Mouse (Mus musculus): ENCODE data around the gene Pde6h.
"Not testable (repeated sequence)": the region's sequence is repeated elsewhere in the genome, so short reads cannot be mapped to it uniquely, and the experiment has no call there.

Pde6h gene

DNA sequence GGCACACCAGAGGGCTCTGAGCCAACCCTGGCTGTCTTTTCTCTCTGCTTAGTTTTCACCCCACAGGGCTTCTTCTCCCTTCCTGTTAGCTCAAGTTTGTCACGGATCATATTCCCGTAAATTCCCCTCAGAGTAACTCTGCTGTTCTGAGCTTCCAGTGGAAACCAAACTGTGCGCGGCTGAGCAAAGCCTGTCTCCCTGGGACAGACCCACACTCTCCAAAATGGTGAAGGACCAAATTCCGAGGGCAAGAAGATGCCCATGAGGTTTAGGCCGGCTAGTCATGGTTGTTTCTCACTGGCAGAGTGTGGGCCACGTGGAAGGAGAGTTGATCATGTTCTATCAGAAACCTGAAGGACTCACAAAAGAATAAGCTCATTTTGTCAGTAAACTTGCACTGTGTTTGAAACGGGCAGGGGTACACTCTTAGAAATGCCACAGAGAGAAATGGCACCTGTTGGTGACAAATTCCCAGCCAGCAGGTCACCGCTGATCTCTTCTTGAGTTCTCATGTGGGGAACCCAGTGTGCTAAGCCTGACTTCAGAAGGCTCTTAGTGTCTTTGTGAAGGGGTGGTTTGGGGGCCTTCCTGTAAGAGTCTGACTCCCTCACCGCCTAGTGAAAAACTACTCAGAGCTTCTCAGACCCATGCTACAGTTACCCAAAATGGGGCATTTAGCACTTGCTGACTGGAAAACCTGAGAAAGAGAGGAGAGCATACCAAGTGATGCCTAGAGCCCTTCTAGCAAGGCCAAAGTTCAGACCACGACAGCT is 16.7 kb downstream of the Pde6h start:
- DNase-seq (ENCODE audit: low spot score) = no peak

DNA sequence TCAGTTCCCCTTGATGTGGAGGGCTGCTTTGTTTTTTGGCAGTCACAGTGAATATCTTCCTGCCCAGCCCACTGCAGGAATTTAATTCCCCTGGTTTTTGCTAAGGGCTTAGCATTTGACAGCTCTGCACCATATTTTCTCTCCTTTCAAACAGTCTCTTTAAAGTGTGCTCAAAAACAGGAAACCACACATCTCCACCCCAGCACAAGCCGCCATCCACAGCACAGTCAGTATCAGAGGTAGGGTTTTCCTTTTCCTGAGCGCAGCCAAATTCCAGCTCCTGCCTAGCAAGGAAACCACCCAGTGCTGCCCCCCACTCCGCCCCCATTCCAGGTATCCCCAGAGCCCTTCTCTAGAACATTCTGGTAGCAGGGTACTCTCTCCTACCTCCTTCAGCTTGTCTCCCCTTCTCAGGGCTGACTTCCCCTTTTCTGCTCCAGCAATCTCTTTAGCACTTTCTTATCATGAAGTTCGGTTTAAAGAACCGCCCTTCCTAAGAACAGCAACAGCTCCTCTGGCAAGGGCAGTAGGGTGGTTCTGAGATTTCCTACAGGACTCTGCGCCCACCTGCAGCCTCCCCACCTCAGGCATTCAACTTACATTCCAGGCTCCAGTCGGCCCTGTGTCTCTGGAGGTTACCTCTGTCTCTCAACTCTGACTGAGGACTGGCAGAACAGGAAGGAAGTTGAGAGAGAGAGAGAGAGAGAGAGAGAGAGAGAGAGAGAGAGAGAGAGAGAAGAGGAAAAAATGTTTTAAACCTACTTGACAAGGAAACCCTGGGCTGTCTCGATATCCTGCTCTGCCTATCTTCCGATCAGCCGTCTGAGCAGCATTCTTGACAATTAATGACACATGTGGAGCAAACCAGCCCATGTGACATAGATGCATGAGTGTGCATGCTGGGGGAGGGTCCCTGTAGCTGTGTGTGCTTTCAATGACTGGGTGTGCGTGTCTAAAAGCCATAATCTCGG is 17.7 kb downstream of the Pde6h start, which contains the start of gene Arhgdib:
Arhgdib (minus strand) TSS at position 849 of the 971 bp plus-strand sequence.
- DNase-seq (ENCODE audit: low spot score) = no peak

DNA sequence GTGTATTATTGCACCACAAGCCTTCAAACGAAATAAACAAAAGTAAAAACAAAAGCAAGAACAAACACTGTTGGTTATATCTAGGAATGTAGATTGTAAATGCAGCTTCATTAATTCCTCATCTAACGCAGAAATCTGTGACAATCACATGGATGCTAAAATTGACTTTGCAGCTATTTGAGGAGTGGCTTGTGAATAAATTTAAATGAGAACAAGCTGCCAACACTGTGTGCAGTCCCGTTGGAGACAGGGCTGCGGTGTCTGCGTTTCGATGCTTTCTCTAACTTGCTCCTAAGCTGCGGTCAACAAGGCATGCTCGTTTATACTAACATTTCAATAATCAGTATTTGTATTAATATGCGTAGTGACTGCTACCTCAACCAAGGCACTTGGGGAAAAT is 18.6 kb downstream of the Pde6h start:
- DNase-seq (ENCODE audit: low spot score) = no peak

DNA sequence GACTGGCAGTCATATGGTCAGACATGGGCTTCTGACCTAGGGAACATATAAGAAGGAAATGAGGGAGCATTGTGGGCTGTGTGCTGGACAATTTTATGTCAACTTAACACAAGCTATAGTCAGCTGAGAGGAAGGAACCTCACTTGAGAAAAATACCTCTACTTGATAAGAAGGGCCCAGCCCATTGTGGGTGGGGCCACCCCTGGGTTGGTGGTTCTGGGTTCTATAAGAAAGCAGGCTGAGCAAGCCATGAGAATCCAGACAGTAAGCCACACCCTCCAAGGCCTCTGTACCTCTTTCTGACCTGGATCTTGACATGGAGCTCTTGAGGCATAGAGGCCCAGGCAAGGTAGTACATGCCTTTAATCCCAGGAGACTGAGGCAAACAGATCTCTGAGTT is 19.8 kb downstream of the Pde6h start:
- no peak for DNase-seq (ENCODE audit: low spot score)

DNA sequence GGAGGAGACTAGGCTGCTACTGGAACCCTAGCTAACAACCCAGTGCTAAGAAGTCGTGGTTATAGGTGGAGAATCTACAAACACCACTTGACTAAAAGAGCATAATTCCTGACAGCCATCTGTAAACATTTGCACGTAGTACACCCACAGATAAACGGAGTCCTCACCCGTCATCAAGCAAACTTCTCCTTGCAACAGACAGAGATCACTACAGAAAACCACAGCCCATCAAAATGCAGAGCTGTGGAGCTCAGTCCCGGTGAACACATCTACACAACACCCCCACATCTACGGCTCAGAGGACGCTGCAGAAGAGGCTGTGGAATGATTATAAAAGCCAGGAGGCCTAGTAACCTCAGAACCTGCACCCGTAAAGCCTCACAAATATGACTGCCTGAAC is 20.9 kb downstream of the Pde6h start:
- DNase-seq (ENCODE audit: low spot score) = no peak

DNA sequence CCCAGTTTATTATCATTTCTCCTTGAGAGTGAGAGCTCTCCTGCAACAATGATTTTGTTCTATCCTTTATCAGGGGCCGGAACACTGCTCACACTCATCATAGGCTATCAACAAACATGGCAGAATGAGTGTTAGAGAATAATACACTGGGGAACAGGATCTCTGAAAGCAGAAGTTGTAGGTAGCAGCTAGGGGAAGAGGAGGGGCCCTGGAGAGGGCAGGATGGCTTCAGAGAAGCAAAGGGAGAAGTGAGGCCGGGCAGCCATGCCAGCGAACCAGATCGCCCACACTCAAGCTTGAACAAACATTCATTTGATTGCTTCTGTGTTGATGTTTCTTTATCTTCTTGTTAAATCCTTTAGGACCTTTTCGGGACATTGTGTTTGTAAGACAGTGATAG is 22.6 kb downstream of the Pde6h start:
- DNase-seq (ENCODE audit: low spot score) = no peak

DNA sequence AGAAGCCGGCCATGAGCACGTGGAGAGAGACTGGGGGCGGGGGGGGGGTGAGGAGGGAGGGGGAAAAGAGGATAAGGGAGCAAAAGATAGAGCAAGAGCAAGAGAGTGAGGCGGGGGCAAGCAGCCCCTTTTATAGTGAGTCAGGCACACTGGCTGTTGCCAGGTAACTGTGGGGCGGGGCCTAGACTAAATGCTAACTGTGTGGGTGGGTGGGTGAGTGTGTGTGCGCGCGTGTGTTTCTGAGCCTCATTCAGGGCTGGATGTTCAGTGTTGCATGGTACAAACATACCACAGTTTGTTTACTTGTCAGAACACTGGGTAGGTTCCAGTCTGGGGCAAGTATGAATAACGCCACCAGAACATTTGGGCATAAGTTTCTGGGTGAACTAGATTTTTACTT is 23.3 kb downstream of the Pde6h start:
- no peak for DNase-seq (ENCODE audit: low spot score)

DNA sequence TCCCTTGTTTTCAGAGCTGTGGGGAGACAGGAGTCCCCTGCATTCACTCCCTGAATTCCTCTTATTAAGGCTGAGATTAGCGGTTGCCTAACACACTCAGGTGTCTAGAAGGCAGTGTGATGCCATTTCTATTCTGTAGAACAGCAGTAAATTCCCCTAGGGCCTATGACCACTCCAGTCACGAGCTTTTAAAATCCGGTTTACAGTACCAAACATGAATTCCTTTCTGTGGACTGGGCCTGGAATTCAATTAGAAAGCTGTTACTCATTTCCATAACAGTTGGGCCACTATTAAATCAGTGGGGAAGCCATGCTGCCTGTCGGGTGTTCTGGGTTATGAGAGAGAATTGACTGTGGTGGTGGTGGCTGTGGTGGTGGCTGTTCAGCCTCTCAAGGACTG is 24.1 kb downstream of the Pde6h start:
- DNase-seq (ENCODE audit: low spot score) = no peak

DNA sequence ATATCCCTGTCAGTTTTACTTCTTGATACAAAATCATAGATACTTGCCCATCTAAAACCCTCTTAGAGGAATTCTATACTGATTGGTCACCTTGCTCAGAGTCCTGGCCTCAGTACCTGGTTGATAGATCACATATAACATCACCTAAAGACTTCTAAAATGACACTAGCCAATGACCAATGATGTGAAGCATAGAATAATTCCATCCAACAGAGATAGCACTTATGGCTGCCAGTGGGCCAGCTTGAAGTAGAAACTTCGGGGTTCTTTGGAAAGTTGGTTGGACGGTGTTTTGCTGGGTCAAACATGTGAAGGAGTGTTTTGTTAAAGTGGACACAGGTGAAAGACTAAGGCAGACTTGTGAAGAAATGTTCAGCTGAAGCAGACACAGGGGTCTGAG is 26.5 kb downstream of the Pde6h start:
- DNase-seq (ENCODE audit: low spot score) = no peak

DNA sequence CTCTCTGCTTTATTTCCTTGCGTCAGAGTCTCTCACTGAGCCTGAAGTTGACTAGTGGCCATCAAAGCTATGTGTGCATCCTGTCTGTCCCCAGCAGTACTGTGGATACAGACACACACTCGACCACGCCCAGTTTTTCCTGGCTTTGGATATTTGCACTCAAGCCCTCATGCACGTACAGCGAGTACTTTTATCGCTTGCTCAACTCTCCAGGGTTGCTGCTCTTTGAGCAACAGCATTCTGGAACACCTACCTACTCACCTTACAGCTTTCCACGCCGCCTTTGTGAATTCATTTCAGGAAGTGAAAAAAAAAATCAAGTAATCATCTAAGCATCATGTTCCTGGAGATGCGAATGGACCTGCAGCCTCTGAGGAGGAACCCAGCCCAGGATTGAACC is 29.3 kb downstream of the Pde6h start:
- no peak for DNase-seq (ENCODE audit: low spot score)

DNA sequence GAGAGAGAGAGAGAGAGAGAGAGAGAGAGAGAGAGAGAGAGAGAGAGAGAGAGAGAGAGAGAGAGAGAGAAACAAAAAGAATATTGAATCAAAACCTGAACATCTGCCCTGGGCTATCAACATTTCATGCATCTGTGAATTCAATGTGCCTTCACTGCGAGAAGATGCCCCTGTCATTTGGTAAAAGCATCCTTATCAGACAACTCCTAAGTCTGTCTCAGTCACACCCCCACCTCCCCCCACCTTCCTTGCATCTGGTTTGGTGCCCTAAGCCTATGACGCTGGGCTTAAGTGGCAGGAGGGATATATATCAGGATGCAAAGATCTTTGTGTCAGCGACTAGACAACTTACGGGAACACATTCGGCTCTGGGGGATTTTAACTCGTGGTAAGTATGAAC is 30.6 kb downstream of the Pde6h start:
- no peak for DNase-seq (ENCODE audit: low spot score)

DNA sequence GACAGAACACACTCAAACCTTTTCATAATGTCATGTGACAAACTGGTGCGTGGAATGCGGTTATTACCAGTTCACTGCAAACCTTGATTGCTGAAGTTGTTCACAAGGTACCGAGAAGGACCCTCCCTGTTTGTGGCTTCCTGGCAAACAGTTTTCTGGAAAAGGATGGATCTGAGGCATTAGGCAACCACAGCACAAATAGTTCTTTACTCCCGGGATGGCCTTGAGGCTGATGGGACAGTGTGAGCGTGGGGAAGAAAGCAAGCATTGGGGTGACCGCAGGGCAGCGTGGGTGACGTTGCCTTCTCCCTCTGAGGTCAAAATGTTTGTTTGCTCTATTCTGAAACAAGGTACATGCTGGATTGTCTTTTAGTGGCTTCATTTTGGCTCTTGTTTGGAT is 31.1 kb downstream of the Pde6h start:
- no peak for DNase-seq (ENCODE audit: low spot score)

DNA sequence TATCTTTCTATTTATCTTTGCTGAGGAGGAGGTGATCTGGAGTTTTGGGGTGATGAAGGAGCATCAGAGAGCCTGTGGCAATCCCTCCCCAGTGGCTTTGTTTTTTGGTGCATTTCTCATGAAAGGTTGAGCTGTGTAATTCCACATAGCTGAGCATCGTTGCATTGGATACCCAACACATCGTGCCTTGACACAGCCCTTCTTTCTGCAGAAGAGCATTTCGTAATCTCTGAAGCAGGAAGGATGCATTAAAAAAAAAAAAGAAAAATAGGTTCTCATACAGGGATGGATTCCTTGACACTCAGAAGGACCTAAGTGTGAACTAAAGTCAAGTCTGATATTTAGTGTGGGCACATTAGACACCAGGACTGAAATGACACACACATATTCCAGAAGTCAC is 31.6 kb downstream of the Pde6h start:
- DNase-seq (ENCODE audit: low spot score) = no peak

DNA sequence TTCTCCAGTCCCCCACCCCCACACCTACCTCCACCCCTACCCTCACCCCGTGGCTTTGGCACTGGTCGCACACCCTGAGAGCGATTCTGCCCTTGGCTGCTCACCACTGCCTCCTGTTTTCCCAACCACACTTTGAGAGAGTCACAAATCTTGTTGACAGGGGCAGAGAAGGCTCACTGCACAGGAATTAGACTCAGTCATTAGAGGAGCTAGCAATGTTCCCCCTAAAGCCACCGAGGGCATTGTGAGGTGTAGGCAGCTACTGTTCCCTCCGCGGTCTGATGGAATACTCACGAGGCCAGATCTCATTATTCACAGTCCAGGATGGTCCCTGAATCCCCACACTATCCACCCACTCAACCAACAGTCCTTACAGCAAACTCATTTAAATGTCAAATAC is 33.4 kb downstream of the Pde6h start:
- DNase-seq (ENCODE audit: low spot score) = no peak

DNA sequence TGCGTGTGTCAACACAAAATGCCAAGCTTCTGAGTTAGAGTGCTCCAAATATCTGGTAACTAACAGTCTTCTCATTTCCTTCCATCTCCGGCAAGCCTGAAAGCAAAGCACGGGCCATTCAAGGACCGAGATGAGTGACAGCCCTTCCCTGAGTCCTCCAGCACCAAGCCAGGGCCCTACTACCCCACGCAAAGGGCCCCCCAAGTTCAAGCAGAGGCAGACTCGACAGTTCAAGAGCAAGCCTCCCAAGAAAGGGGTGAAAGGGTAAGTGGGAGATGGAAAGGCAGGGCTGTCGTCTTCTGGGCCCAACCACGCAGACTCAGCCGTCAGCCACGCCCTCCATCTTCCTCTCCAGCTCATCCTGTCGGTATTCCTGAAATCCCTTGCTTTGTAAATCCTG is 35.5 kb downstream of the Pde6h start:
- DNase-seq (ENCODE audit: low spot score) = no peak

DNA sequence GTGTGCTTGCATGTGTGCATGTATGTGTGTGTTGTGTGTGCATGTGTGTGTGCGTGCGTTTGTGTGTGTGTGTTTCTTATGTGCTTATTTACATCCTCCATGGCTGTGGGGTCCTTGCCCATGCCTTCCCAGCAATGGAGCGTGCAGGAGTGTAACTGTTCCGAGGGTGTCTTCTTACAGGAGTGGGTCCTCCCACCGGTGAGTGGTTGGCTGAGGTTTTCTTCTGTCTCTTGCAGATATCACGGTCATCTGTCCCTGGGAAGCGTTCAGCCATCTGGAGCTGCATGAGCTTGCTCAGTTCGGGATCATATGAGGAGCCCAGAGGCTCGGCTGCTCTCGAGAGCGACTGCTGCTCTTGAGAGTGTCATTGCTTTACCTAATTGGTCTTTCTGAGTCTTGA is 39.3 kb downstream of the Pde6h start:
- DNase-seq (ENCODE audit: low spot score) = no peak

DNA sequence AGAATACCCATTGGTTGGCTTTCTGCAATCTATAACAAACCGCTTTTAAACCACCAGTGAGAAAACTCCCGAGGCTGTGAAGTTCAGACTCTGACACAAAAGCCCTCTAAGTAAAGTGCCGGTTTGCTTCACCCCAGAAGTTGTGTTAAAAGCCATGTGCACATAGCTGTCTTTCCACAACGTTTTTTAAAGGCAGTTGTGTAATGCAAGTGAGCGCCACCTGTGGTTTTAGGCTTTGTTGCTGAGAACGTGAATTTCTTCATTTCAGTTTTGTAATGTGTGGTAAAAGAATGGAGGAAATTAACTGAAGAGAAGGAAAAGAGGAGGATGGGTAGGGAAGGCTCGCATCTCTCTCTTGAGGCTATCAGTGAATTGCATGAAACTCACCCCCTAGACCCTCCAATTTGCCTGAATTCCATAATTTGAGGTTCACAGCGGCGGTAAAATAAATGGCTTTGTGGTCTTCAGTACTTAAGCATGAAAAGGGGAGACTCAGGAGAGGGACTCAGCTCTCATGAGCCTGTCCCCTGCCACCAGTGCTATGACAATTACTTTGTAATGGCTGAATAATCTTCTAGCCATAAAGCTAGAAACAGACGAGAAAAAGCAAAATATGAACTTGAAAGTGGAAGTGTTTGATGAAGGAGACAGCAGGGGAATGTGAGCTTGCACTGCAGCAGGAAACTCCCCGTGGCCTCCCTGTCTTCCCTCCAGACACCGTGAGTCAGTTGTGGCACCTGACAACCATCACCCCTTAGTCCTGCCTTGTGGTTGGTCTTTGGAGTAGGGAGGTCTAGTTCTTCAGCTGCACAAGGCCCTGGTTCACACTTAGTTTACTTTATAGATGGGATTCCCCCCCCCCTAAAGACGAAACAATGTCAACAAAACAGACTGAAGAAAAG is 41.2 kb downstream of the Pde6h start:
- DNase-seq (ENCODE audit: low spot score) = no peak

DNA sequence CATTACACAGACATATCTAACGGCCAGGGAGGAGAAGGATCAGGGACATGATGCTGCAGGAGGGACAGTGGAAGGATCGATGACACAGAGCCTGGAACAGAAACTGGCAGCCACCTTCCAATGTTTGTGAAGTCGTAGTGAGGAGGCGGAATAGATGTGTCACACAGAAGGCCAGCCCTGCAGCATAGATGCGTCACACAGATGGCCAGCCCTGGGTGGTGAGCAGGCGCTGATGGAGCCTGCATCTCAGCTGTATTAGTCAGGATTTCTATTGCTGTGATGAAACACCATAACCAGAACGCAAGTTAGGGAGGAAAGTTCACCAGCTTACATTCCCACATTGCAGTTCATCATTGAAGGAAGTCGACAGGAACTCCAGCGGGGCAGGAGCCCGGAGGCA is 42.3 kb downstream of the Pde6h start:
- no peak for DNase-seq (ENCODE audit: low spot score)

DNA sequence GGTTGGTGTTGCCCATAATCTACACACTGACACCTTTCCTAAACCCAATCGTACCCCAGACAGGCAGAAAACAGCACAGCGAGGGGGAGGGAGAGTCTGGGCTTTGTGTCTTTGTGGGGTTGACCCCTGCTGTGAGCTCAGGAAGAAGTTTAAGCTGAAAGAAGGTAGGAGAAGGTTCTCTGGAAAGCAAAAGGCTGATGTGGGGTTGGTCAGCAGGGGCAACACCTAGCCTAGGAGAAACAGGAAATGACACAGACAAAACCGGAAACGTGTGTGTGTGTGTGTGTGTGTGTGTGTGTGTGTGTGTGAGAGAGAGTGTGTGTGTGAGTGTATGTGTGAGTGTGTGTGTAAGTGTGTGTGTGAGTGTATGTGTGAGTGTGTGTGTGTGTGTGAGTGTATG is 43.8 kb downstream of the Pde6h start:
- DNase-seq (ENCODE audit: low spot score) = no peak

DNA sequence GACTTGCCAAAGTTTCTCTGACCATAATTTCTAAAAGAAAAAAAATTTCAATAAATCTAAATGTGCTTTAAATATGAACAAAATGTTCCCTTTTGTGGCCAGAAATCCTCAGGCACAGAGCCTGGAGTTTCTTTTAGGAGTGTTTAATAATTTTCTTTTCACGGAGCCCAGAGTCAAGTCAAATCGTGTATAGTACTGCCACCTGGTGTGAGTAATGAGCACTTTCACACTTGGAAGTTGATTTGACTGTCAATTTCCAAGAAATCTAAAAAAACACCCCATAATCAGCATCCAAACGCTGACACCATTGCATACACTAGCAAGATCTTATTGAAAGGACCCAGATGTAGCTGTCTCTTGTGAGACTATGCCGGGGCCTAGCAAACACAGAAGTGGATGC is 45.2 kb downstream of the Pde6h start:
- DNase-seq (ENCODE audit: low spot score) = not testable (repeated sequence)

DNA sequence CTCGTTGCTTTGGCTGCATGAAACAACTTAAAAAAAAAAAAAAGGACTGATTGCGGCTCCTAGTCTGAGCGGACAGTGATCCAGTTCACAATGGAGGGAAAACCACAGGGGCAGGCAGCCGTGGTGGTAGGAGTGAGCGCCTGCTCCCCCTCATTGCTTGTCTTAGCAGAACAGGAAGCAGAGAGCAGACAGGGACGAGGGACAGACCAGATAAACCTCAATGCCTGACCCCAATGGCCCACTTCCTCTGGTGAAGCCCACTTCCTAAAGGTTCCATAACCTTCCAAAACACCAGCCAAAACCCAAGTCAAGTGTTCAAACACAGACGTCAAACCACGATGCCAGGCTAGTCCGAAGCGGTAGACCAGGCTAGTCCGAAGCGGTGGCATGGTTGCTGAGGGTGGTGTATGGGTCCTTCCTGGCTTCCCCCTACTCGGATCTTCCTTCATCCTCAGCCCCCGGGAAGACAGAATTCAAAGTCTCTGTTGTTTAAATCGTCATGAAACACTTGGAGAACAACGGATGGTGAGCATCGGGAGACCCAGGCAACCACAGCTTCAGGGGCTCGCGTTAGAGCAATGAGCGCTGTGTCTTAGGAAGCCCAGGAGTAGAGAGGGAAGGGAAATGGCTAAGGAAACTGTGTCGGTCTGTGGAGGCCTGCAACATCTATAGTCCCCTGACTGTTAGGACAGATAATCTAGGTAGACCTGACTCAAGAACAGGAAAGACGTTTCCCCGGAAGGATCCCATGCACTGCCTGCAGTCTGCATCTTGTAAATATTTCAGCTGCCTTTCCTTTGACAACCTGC is 55.8 kb downstream of the Pde6h start:
- DNase-seq (ENCODE audit: low spot score) = no peak
